In the genomic region with DNA sequence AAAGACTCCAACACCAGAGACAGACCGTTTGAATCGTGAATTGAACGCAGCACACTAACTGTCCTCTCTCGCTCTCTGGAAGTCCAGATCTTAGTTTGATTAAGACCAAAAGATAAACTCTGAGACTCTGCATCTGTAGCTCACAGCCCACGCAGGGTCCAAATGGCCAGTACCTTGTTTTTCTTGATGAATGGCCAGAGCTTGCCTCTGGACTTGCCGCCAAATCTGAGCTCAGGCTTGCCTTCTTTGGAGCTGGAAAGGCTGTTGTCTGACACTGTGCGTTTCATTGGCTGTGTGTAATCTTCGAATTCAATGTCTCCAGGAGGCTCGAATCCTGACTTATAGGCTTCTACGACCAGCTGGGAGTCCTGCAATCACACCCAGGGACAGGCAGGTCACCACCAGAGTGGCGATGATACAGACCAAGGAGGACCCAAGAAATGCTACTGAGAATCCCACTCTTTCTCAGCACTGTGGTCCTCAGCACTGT, we compare ENCODE assay signal across 21 mouse cellular contexts.
DNase-seq lines count a peak whose midpoint lies in the region; ATAC-seq and TF ChIP-seq lines count a peak whose summit lies in the region.
"Had no signal": no experiment of that assay in that cellular context is flagged by ENCODE, and none has a peak within 500 bp of the region (broad histone marks: within the 10 kb centered on the region; RNA-seq: fewer than 3 reads in every experiment).

No protein-coding gene starts in this region.

- peak; percentile 44 to 62 for DNase-seq in heart, adult 18-20 months
- peak; percentile 34 for DNase-seq in kidney, adult 2 months
- DNase-seq in kidney, postnatal 4 days = peak; percentile 63 to 75
- DNase-seq in kidney, postnatal 36 days = no peak
- peak; percentile 24 for DNase-seq in heart, postnatal 25 days (ENCODE audit: low spot score)
- DNase-seq in layer of hippocampus, adult 18-20 months (ENCODE audit: low spot score in 2 of 2) = no peak
- DNase-seq: adrenal gland, postnatal 14 days; cerebellum, adult 11-12 months; cerebellum, postnatal 10 days; forebrain, postnatal 0 days; gastrocnemius, postnatal 14 days had no signal

- H3K4me1 ChIP-seq in heart, embryonic 11.5 days (ENCODE audit: control insufficient read depth, insufficient read depth, low read length) = 0 out of 2 replicates have a peak, but pooled peaks cover 3% of the 10 kb centered on the region
- H3K4me1 ChIP-seq in kidney, adult 2 months (ENCODE audit: control insufficient read depth, insufficient read depth, low read length) = no peaks in the 10 kb centered on the region
- no peaks in the 10 kb centered on the region for H3K4me1 ChIP-seq in kidney, embryonic 15.5 days
- H3K4me1 ChIP-seq: forebrain, embryonic 13.5 days; heart, embryonic 15.5 days; intestine, embryonic 15.5 days had no signal

- H3K27me3 ChIP-seq in heart, embryonic 11.5 days (ENCODE audit: control insufficient read depth, insufficient read depth, low read length) = no peaks in the 10 kb centered on the region
- no peaks in the 10 kb centered on the region for H3K27me3 ChIP-seq in kidney, adult 2 months (replicated peaks; ENCODE audit: control insufficient read depth, insufficient read depth, low read length)
- no peaks in the 10 kb centered on the region for H3K27me3 ChIP-seq in kidney, embryonic 15.5 days
- H3K27me3 ChIP-seq: CH12.LX; forebrain, embryonic 13.5 days; heart, embryonic 15.5 days; intestine, embryonic 15.5 days; Patski had no signal

- no peak for TF ChIP-seq POLR2A in kidney, adult 2 months (IDR thresholded peaks at IDR 0.05; ENCODE audit: low read depth, low read length)

- no peak overlapping the region for H3K9ac ChIP-seq in heart, embryonic 11.5 days (ENCODE audit: low read depth, low read length)
- no peak overlapping the region for H3K9ac ChIP-seq in kidney, embryonic 15.5 days
- H3K9ac ChIP-seq: forebrain, embryonic 13.5 days; forebrain, postnatal 0 days; heart, embryonic 15.5 days; hindbrain, embryonic 14.5 days; intestine, embryonic 15.5 days had no signal

- no peak overlapping the region for H3K4me2 ChIP-seq in heart, embryonic 11.5 days
- no peak overlapping the region for H3K4me2 ChIP-seq in kidney, embryonic 15.5 days
- H3K4me2 ChIP-seq: forebrain, embryonic 13.5 days; heart, embryonic 15.5 days; hindbrain, embryonic 14.5 days; intestine, embryonic 15.5 days had no signal

- intact Hi-C loops in heart, postnatal 25 days (cut with DNase I) = no loop called here

- H3K4me3 ChIP-seq in heart, embryonic 11.5 days (ENCODE audit: low read depth, low read length) = no peak overlapping the region
- H3K4me3 ChIP-seq in kidney, adult 2 months (ENCODE audit: insufficient read depth, low read depth, low read length) = no peak overlapping the region
- no peak overlapping the region for H3K4me3 ChIP-seq in kidney, embryonic 15.5 days (replicated peaks)
- H3K4me3 ChIP-seq: embryonic facial prominence, embryonic 10.5 days; forebrain, embryonic 13.5 days; heart, embryonic 15.5 days; intestine, embryonic 15.5 days had no signal

- H3K9me3 ChIP-seq in heart, embryonic 11.5 days (replicated peaks; ENCODE audit: control insufficient read depth, low read length) = 0 out of 2 replicates have a peak, but pooled peaks cover 4% of the 10 kb centered on the region
- no peaks in the 10 kb centered on the region for H3K9me3 ChIP-seq in kidney, embryonic 15.5 days (replicated peaks)
- H3K9me3 ChIP-seq: embryonic facial prominence, embryonic 10.5 days; forebrain, embryonic 13.5 days; heart, embryonic 15.5 days; intestine, embryonic 15.5 days had no signal

- ATAC-seq in heart, embryonic 11.5 days (replicated peaks; ENCODE audit: insufficient number of reproducible peaks, low FRiP score, low TSS enrichment) = no peak
- ATAC-seq in kidney, embryonic 15.5 days (replicated peaks; ENCODE audit: low FRiP score) = no peak
- ATAC-seq: activated CD4-positive, CD25-positive, alpha-beta regulatory T cell, adult 4 months; forebrain, embryonic 13.5 days; forebrain, postnatal 0 days; intestine, embryonic 15.5 days; Patski had no signal

- 85% methylated on average over 11 of the region's 11 CpGs for WGBS in heart, embryonic 11.5 days (ENCODE audit: insufficient replicate concordance)
- 80% methylated on average over 11 of the region's 11 CpGs for WGBS in kidney, adult 2 months
- 81% methylated on average over 11 of the region's 11 CpGs for WGBS in kidney, embryonic 15.5 days

- no peak for TF ChIP-seq CTCF in kidney, adult 2 months (conservative IDR thresholded peaks at IDR 0.05; ENCODE audit: insufficient read depth, insufficient read length, low read depth, low read length)

- H3K36me3 ChIP-seq in heart, embryonic 11.5 days (ENCODE audit: control insufficient read depth, insufficient read depth, low read length) = peaks cover 44% of the 10 kb centered on the region
- H3K36me3 ChIP-seq in kidney, adult 2 months (ENCODE audit: control insufficient read depth, insufficient read depth, low read length) = peaks cover 1% of the 10 kb centered on the region; the same call in 1 of the 2 replicates
- peaks cover 77% of the 10 kb centered on the region for H3K36me3 ChIP-seq in kidney, embryonic 15.5 days

- H3K27ac ChIP-seq in heart, embryonic 11.5 days (ENCODE audit: low read depth, low read length) = no peak overlapping the region
- H3K27ac ChIP-seq in kidney, adult 2 months (ENCODE audit: insufficient read depth, low read depth, low read length) = peak overlapping the region; percentile 31; the same call in 1 of the 2 replicates
- no peak overlapping the region for H3K27ac ChIP-seq in kidney, embryonic 15.5 days
- H3K27ac ChIP-seq: embryonic facial prominence, embryonic 10.5 days; forebrain, embryonic 13.5 days; heart, embryonic 15.5 days; hindbrain, embryonic 14.5 days; intestine, embryonic 15.5 days had no signal

Comparison
In these comparisons a context has a peak if more than half of its experiments do, and no peak if none do; other contexts are left out.
1. DNase-seq: peak in heart, adult 18-20 months (2 of 2), kidney, adult 2 months (single experiment), kidney, postnatal 4 days (2 of 2) and heart, postnatal 25 days (single experiment); none in kidney, postnatal 36 days (0 of 2) and layer of hippocampus, adult 18-20 months (0 of 2).